In the genomic region with DNA sequence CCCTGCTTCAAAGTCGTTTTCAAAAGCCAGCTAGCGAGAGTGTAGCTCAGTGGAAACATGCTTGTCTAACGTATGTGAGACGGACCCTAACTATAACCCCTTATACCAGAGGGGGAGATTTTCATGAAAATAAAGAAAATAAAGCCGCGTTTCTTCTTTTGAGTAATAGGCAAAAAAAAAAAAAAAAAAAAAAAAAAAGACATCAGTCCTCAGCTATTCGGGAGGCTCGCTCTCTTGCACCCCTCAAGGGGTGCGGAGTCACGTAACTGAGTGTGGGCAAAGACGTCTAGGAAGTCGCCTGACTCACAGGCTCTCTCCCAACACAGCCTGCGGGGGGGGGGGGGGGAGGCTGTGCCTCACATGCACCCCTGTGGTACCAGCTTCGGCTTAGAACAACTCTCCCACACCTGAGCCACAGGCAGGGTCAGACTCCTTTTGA, we compare ENCODE assay signal across 9 mouse cellular contexts. TPM values are rescaled to one million over a fixed set of nuclear protein-coding genes. Genes with fewer than 3 reads are reported as not detected.
DNase-seq lines count a peak whose midpoint lies in the region; ATAC-seq and TF ChIP-seq lines count a peak whose summit lies in the region.
"Had no signal": no experiment of that assay in that cellular context is flagged by ENCODE, and none has a peak within 500 bp of the region (broad histone marks: within the 10 kb centered on the region; RNA-seq: fewer than 3 reads in every experiment).

No protein-coding gene starts in this region.

- 46% methylated on average over 13 of the region's 14 CpGs for WGBS in kidney, postnatal 0 days
- WGBS in intestine, postnatal 0 days, result 42% methylated on average over 14 of the region's 14 CpGs
- WGBS in neural tube, embryonic 13.5 days, result 46% methylated on average over 14 of the region's 14 CpGs

- H3K9me3 ChIP-seq in kidney, postnatal 0 days (replicated peaks; ENCODE audit: low read length), result no peaks in the 10 kb centered on the region
- H3K9me3 ChIP-seq in intestine, postnatal 0 days (ENCODE audit: control insufficient read depth), result no peaks in the 10 kb centered on the region
- H3K9me3 ChIP-seq in neural tube, embryonic 13.5 days, result no peaks in the 10 kb centered on the region

- H3K4me2 ChIP-seq in kidney, postnatal 0 days (ENCODE audit: low read length), result peak overlapping the region; percentile 68
- peak overlapping the region; percentile 91 for H3K4me2 ChIP-seq in intestine, postnatal 0 days (replicated peaks; ENCODE audit: low read depth)
- peak overlapping the region; percentile 91 for H3K4me2 ChIP-seq in neural tube, embryonic 13.5 days

- no peak for TF ChIP-seq CTCF in kidney, postnatal 0 days (IDR thresholded peaks at IDR 0.05; ENCODE audit: low read depth)
- no peak for TF ChIP-seq CTCF in intestine, postnatal 0 days (IDR thresholded peaks at IDR 0.05; ENCODE audit: low read depth)

- peak overlapping the region; percentile 96; the same call in 1 of the 2 replicates for H3K27ac ChIP-seq in kidney, postnatal 0 days
- H3K27ac ChIP-seq in intestine, postnatal 0 days (ENCODE audit: low read depth, low read length), result no peak overlapping the region
- peak overlapping the region; percentile 97 for H3K27ac ChIP-seq in neural tube, embryonic 13.5 days (replicated peaks)

- peak overlapping the region; percentile 95 for H3K9ac ChIP-seq in kidney, postnatal 0 days (ENCODE audit: low read depth, low read length)
- H3K9ac ChIP-seq in intestine, postnatal 0 days (ENCODE audit: low read depth, low read length), result peak overlapping the region; percentile 96
- H3K9ac ChIP-seq in neural tube, embryonic 13.5 days, result peak overlapping the region; percentile 99

- peak; percentile 11 for DNase-seq in kidney, postnatal 0 days (ENCODE audit: low spot score)
- DNase-seq in kidney, postnatal 10 days, result no peak
- peak; percentile 11 for DNase-seq in c-Kit-positive CD71-positive TER-119-negative erythroid progenitor cells, embryonic 14.5 days (ENCODE audit: low read depth)
- no peak for DNase-seq in ovary, postnatal 36 days (ENCODE audit: low spot score)
- no peak for DNase-seq in Muller cell, postnatal 12 days (ENCODE audit: inconsistent ontology term)
- no peak for DNase-seq in adrenal gland, adult 8-10 months

- peak overlapping the region; percentile 77 for H3K4me3 ChIP-seq in kidney, postnatal 0 days (replicated peaks; ENCODE audit: low read depth, low read length)
- peak overlapping the region; percentile 89 for H3K4me3 ChIP-seq in intestine, postnatal 0 days (ENCODE audit: low read depth, low read length)
- peak overlapping the region; percentile 89 for H3K4me3 ChIP-seq in neural tube, embryonic 13.5 days

- no peak for ATAC-seq in kidney, postnatal 0 days (replicated peaks; ENCODE audit: low FRiP score, low read depth)
- no peak for ATAC-seq in intestine, postnatal 0 days
- ATAC-seq in neural tube, embryonic 13.5 days (ENCODE audit: low read depth), result no peak

- H3K4me1 ChIP-seq in kidney, postnatal 0 days (replicated peaks; ENCODE audit: insufficient read depth, low read length), result peaks cover 17% of the 10 kb centered on the region
- H3K4me1 ChIP-seq in intestine, postnatal 0 days (replicated peaks; ENCODE audit: control insufficient read depth, insufficient read depth, low read length), result 0 out of 2 replicates have a peak, but pooled peaks cover 2% of the 10 kb centered on the region
- peaks cover 74% of the 10 kb centered on the region for H3K4me1 ChIP-seq in neural tube, embryonic 13.5 days (replicated peaks)

- no peaks in the 10 kb centered on the region for H3K27me3 ChIP-seq in kidney, postnatal 0 days (ENCODE audit: insufficient read depth, low read length)
- no peaks in the 10 kb centered on the region for H3K27me3 ChIP-seq in intestine, postnatal 0 days (replicated peaks; ENCODE audit: control insufficient read depth, insufficient read depth, low read length)
- no peaks in the 10 kb centered on the region for H3K27me3 ChIP-seq in neural tube, embryonic 13.5 days

- H3K36me3 ChIP-seq in kidney, postnatal 0 days (ENCODE audit: insufficient read depth, low read length), result peaks cover 21% of the 10 kb centered on the region
- peaks cover 32% of the 10 kb centered on the region for H3K36me3 ChIP-seq in intestine, postnatal 0 days (ENCODE audit: control insufficient read depth, insufficient read depth)
- peaks cover 33% of the 10 kb centered on the region for H3K36me3 ChIP-seq in neural tube, embryonic 13.5 days

RNA-seq across cellular contexts. Expression of gene Lemd2, which starts 1.3 kb away (rescaled TPM):
- 14.0 and 18.0 TPM in 2 replicates for polyA plus RNA-seq in kidney, postnatal 0 days (2015; fragmentation: Nextera tagmentation; extraction: Ambion mirVana)
- 9.9 and 10.1 TPM in 2 replicates for polyA plus RNA-seq in intestine, postnatal 0 days (2015; fragmentation: Nextera tagmentation; extraction: Ambion mirVana)
- polyA plus RNA-seq in neural tube, embryonic 13.5 days (2015; fragmentation: Nextera tagmentation; extraction: Ambion mirVana), result 16.2 and 18.6 TPM in 2 replicates
- total RNA-seq in adrenal gland, adult 8-10 months (2022), result 10 to 100 TPM; 58.3 to 93.1 (median 76.5) TPM

RNA-seq across cellular contexts. Expression of gene Ip6k3, which starts 35.3 kb away (rescaled TPM):
- polyA plus RNA-seq in kidney, postnatal 0 days (2015; fragmentation: Nextera tagmentation; extraction: Ambion mirVana), result 0.18 and 0.43 TPM in 2 replicates
- not detected in 2 replicates for polyA plus RNA-seq in intestine, postnatal 0 days (2015; fragmentation: Nextera tagmentation; extraction: Ambion mirVana)
- 0.18 and 0.61 TPM in 2 replicates for polyA plus RNA-seq in neural tube, embryonic 13.5 days (2015; fragmentation: Nextera tagmentation; extraction: Ambion mirVana)
- 1 to 10 TPM in 3 of 4 experiments, under 1 TPM in 1; 0.49 to 1.8 (median 1.3) TPM for total RNA-seq in adrenal gland, adult 8-10 months (2022)
- total RNA-seq: common myeloid progenitor, adult 5-6 weeks had no signal

Comparison
In these comparisons a context has a peak if more than half of its experiments do, and no peak if none do; other contexts are left out.
1. DNase-seq: peak in kidney, postnatal 0 days (single experiment) and c-Kit-positive CD71-positive TER-119-negative erythroid progenitor cells, embryonic 14.5 days (single experiment); none in kidney, postnatal 10 days (single experiment), ovary, postnatal 36 days (single experiment), Muller cell, postnatal 12 days (single experiment) and adrenal gland, adult 8-10 months (single experiment).
2. Peak in every context shown above with its lines, with median percentiles within 50 percentile points of each other: H3K4me2 ChIP-seq, H3K4me3 ChIP-seq and H3K9ac ChIP-seq.